Mouse (Mus musculus) left cerebral cortex, adult 9 months (tissue): ENCODE measurements around the gene Ncoa6.

Source experiments
- DNase-seq, 2 experiments: peaks; one replicate each; pipeline ENCODE4 v3.0.0; 2022; ENCODE audit warnings: low spot score in 2 of 2

Ncoa6 gene

GRCm38 (mm10) chr2:155442916-155443315, 30.8 kb downstream of the Ncoa6 start:
- no peak for DNase-seq

DNA sequence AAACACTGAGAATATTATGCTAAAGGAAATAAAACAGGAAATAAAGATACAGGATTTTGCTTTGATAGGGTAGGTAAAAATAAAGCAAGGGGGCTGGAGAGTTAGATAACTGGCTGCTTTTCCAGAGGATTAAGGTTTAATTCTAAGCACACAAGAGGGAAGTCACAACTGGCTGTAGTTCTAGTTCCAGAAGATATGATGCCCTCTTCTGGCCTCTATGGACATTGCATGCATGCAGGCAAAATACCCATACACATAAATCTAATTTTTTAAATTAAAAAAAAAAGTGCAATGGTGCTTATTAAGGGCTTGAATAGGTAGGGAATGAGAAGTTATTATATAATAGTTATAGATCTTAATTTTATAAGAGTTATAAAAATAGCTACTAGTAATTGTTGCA, 37.2 kb downstream of the Ncoa6 start:
- DNase-seq, result no peak

GRCm38 (mm10) chr2:155420911-155421310, 52.8 kb downstream of the Ncoa6 start:
- DNase-seq, result no peak

- DNase-seq, result no peak
Measured at GRCm38 (mm10) chr2:155404635-155405034, 69.1 kb downstream of the Ncoa6 start.

- DNase-seq, result no peak
Measured at GRCm38 (mm10) chr2:155401926-155402325, 71.8 kb downstream of the Ncoa6 start.

- no peak for DNase-seq
Measured at GRCm38 (mm10) chr2:155400276-155400675, 73.4 kb downstream of the Ncoa6 start.

- DNase-seq, result no peak
Measured at GRCm38 (mm10) chr2:155394586-155394985, 79.1 kb downstream of the Ncoa6 start.

DNA sequence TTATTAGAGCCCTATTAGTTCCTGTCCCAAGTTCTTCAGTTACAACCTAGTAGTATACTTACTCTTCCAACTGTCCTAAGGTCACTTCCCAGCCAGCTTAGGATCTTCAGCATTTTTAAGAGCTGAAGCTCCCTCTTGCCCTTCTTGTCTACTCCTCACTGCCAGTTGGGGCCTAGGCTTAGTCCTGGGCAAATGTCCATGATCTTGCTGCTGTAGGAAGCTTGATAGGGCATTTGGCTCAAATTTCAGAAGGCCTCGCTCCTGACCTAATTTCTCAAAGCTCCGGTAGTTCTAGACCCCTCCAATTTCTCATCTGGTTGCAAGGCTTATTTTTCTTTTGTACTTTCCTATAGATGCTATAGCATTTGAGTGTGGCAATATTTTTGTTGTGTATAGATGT, 85.1 kb downstream of the Ncoa6 start:
- no peak for DNase-seq

DNA sequence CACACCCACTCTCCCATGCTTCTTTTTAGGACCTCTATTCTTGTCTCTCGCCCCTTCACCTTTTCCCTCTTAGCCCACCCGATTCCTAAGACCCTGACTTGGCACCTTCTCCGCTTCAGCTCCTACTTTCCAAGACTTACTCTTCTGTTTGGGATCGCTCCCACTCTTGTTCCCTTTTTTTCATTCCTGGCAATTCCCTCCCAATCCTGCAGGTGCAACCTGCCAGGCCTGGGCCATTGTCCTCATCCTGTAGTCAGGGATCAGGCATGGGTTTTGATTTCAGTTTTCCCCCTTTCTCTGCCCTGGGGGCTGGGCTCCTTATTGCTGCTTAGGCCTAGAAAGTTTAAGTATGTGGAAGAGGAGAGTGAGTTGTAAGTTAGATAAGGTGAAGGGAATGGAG, 86.6 kb downstream of the Ncoa6 start:
- no peak for DNase-seq

- DNase-seq, result peak in 1 of 2 experiments; percentile 40
Measured at GRCm38 (mm10) chr2:155386534-155386899, 87.2 kb downstream of the Ncoa6 start.

DNA sequence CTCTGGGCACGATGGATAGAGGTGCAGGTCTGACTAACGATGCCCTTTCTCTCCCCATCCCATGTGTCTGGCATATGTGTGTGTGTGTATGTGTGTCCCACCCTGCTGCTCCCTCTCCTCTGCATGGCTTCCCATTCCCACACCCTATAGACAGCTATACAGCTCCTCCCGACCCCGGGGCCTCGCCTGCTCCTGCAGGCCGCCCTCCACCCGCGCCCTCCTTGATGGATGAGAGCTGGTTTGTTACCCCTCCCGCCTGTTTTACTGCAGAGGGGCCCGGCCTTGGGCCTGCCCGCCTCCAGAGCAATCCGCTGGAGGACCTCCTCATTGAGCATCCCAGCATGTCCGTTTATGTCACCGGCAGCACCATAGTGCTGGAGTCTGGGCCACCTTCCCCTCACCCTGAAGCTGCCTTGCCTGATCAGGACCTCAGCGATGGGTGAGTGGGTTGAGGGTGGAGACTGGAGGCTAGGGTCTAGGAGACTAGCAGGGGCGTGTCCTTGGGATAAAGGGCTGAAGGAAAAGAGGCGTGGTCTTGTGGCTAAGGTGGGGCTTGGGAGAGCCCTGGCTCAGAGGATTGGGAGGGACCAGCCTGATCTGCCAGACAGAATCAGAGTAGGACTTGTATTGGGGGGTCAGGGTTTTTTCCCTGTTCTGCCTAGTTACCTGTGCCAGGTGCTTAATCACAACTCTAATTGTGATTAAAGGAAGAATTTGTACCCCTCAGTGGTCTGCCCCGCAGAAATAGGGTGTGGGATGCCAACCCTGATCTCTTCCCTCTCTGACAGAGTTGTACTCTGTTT, 87.8 kb downstream of the Ncoa6 start:
- no peak for DNase-seq

GRCm38 (mm10) chr2:155385090-155385489, 88.6 kb downstream of the Ncoa6 start:
- DNase-seq, result peak; percentile 66 to 90

DNA sequence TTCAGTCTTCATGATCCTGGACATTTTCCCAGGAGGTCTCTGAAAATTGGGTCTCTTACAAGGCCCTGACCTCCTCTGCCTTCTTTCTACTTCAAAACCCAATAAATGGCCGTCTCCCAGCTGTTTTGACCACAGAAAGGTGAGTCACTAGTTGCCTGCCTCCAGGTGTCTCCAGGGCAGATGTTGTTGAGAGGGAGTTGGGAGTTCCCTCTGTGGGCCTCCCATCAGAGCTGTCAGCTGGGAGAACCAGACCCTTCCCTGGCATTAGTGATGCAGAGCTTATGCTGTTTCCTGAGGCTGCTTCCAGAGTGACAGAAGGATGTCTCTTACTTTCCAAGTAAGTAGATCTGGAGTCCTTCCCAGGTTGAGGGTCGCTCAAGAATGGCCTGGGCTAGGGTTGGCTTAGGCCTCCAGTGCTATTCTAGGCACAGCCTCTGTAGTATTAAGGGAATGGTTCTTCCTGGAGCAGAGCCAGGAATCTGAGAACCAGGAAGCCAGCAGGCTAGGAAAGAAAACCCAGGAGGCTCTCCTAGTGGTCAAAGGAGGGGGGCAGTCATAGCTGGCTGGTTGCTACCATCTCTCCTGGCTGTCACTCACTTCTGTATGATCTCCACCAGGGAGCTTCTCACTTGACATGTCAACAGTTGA, 90.8 kb downstream of the Ncoa6 start:
- no peak for DNase-seq

GRCm38 (mm10) chr2:155382332-155382700, 91.4 kb downstream of the Ncoa6 start:
- DNase-seq, result no peak

DNA sequence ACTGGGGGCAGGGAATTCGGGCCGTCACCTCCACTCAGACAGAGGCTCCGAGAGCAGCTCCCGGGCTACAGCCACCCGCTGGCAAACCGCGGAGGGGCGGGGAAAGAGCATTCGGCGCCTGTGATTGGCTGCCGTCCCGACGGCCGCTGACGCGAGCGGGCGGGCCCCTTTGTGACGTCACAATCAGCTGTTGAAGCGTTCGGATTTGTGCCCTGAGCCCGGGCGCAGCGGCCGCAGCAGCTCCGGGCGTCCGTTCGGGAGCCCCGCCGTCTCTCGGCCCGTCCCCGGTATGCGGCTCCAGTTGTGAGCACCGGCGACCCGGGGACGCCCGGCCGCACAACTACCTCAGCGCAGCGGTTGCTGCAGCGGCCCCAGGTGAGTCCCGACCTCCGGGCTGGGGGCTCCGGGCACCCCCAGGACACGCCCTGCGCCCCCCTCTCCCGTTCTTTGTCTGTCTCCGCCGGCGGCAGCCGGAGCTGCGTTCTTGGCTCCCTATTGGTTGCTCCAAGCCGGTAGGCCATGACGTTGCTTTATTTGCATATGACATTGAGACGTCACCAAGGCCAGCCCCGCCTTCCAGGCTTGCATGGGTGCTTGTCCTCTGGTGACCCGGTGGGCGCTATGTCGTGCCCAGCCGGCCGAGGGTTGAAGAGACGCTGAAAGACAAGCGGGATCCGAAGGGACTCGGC, 91.9 kb downstream of the Ncoa6 start:
- DNase-seq, result peak; percentile 93 to 97

DNA sequence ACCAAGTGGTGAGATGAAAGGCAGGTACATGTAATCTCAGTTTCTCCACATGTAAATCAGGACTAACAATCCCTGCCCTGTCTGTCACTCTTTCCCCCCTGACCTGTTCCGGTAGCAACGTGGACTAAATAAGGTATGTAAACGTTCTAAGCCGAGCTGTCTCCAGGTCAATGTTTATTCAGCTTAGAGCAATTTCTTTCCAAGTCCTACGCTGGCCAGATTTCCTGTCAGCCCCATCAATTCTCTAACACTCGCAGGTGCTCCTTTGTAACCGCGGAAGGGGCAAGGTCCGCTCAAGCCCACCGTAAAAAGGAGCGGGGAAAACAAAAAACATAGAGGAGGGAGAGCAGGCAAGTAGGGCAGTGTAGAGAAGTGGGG, 92.6 kb downstream of the Ncoa6 start:
- no peak for DNase-seq

GRCm38 (mm10) chr2:155380261-155381059, 93.2 kb downstream of the Ncoa6 start, which contains the start of gene Trp53inp2:
Gene Trp53inp2 (plus strand): TSS chr2:155381059.
- no peak for DNase-seq

DNA sequence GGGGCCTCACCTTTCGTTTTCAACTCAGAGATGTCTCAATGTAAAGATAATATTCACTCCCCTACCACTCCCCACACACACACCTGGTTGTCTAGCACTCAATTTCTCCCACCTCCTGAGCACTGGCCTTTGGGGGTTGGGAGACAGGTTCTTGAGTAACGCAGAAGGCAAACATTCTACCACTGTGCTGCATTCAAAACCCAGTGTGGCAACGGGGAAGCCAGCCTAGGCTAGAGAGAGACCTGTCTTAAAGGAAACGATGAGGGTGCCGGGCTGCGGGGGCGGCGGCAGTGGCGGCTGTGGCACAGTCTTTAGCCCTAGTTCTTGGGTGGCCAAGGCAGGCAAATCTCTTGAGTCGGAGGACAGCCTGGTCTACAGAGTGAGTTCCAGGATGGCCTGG, 97.5 kb downstream of the Ncoa6 start:
- no peak for DNase-seq

DNA sequence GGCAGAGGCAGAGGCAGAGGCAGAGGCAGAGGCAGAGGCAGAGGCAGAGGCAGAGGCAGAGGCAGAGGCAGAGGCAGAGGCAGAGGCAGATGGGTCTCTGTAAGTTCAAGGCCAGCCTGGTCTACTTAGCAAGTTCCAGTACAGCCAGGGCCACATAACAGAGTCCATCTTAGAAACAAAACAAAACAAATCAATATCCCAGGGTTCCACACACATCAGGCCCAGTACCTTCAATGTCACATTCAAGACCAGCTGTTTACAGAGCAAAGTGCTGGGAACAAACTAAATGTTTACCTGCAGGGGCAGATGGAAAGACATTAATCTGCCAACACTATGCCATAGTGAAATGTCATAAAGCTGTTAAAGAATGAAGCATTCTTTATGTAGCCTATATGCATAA, 99.2 kb downstream of the Ncoa6 start:
- no peak for DNase-seq

DNA sequence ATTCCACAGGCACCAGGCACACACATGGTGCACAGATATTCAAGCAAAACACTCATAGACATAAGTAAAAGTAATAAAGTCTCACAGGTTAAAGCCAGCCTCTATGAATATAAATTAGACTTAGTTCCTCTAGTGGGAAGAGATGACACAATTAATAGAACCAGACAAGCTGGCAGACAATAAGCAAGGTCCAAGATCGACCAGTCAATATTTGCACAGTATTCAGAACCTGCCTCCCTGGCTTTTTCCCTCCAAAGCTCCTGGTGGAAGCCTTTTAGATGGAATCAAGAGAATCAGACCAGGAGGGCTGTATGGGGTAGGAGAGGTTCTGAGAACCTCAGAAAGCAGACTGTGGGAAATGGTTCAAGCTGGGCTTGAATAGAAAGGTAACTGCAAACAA, 99.8 kb downstream of the Ncoa6 start:
- no peak for DNase-seq

DNA sequence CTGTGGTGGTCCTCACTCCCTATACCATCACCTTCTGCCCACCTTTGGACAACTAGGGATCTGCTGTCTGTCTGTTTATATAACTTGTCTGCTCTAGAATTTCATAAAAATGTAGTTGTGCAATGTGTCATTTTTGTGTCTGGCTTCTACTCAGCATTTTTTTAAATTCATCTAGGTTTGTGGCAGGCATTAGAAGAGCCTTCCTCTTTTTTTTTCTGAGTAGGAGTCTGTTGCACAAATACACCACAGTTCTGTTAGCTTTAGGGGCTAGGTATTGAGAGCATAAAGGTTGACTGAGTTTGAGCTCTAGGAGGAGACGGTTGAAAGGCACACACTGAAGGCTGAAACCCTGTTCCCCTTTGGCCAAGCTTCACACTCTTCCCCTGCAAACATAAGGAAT, 100.4 kb downstream of the Ncoa6 start:
- no peak for DNase-seq

DNA sequence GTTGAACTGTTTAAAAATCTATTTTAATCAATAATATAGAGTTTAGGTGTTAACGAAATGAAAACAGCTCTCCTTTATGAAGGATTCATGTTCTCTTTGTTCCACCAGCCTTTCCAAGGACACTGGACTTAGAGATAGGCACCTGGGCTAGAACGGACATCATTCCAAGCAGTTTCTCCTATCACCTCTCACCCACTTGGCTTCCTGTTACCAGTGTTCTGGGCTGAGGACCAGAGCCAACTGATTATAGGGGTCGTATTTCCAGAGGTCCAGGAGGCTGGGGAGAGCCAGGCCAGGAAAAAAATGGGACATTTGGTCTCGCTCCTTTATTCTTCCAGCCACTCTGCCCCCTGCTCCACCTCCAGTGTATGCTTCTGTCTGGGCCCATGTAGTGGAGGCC, 101.2 kb downstream of the Ncoa6 start:
- DNase-seq, result no peak
